Mouse (Mus musculus): ENCODE results near the gene Pbld2. TPM values are rescaled to one million over a fixed set of nuclear protein-coding genes. Genes with fewer than 3 reads are reported as not detected.
"Not testable (repeated sequence)": the region's sequence is repeated elsewhere in the genome, so short reads cannot be mapped to it uniquely, and the experiment has no call there.

Gene Pbld2
- polyA plus RNA-seq, 1 experiment from 2014 or later = 4.0 TPM

DNA sequence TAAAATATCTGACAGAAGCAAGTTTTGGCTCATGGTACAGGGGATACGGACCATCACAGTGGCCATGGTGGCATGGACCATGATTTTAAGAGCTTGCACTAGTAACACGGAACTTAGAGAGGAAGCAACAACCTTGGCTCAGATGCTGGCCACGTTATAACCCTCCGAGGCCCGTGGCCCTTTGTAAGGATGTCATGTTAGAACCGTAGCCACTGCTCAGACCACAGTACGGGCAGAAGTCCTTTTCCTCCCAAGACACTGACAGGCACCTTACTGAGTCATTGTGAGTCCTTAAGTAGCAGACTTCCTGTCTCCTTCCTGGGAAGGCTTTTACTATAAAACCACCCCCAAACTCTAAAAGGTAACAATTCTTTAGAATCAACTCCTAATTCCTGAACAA, 27.2 kb downstream of the Pbld2 start:
- Histone ChIP-seq H3K4me1 (no peaks in the 10 kb centered on the region), H3K9me3 (replicated peaks) (no peaks in the 10 kb centered on the region), H3K27me3 (no peaks in the 10 kb centered on the region), H3K9ac (no peak overlapping the region), H3K4me3 (replicated peaks) (no peak overlapping the region), H3K4me2 (no peak overlapping the region), H3K36me3 (no peaks in the 10 kb centered on the region), H3K27ac (no peak overlapping the region)
- no peak for ATAC-seq (replicated peaks; ENCODE audit: low FRiP score)
- WGBS = 71% methylated on average over 7 of the region's 7 CpGs

DNA sequence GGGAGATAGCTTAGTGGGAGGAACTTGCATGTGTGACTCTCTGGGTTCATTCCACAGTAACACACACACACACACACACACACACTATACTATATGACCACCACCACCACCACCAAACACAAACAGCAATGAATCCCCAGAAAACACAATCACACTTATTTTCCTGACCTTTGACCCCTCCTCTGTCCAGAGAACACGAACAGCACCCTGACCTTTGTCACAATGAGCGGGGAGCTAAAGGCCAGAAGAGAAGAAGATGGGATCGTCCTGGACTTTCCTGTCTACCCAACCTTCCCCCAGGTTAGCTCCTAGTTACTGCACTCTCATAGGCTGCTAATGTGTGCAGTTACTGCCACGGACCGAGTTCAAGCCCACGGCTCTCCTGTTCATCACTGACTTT, 27.9 kb downstream of the Pbld2 start:
- Histone ChIP-seq H3K4me1 (0 out of 2 replicates have a peak, but pooled peaks cover 3% of the 10 kb centered on the region), H3K4me3 (replicated peaks) (no peak overlapping the region), H3K9me3 (replicated peaks) (no peaks in the 10 kb centered on the region), H3K36me3 (no peaks in the 10 kb centered on the region), H3K9ac (no peak overlapping the region), H3K4me2 (no peak overlapping the region), H3K27ac (no peak overlapping the region), H3K27me3 (no peaks in the 10 kb centered on the region)
- ATAC-seq (replicated peaks; ENCODE audit: low FRiP score) = no peak
- 80% methylated on average over 6 of the region's 6 CpGs for WGBS

DNA sequence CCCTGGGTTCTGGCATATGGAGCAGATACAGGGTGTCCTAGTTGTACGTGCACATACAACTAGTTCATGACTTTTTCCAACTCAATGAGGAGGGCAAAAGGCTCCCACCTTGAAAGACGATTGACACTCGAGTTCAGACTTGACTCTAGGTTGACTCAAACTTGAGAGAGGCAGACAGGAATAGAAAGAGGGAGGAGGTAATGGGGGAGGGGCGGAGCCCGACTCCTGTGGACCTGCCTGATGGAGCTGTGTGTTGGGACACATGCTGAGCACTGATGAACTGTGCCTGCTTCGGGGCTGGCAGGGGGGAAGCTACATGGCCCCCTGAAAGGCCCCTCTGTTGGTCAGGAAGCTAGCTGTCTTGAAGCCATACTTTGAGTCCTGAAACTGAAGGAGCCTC, 28.9 kb downstream of the Pbld2 start:
- Histone ChIP-seq H3K36me3 (no peaks in the 10 kb centered on the region), H3K27ac (no peak overlapping the region), H3K4me3 (replicated peaks) (no peak overlapping the region), H3K9ac (no peak overlapping the region), H3K9me3 (replicated peaks) (no peaks in the 10 kb centered on the region), H3K27me3 (no peaks in the 10 kb centered on the region), H3K4me1 (0 out of 2 replicates have a peak, but pooled peaks cover 8% of the 10 kb centered on the region), H3K4me2 (no peak overlapping the region)
- ATAC-seq (replicated peaks; ENCODE audit: low FRiP score) = no peak
- 60% methylated on average over 6 of the region's 6 CpGs for WGBS

DNA sequence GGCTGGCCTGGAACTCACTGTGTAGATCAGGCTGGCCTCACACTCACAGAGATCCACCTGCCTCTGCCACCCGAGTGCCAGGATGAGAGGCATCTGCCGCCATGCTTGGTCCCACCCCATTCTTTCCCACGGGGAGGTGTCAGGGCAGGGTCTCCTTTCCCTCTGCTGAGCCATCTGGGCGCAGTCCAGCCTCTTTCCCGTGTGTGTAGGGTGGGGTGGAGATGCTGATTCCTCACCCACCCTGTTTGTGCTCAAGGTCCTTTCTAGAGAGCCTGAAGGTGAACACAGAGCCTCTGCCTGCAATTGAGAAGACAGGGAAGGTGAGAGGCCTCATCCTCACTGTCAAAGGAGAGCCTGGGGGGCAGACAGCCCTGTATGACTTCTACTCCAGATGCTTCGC, 30.0 kb downstream of the Pbld2 start:
- H3K27ac ChIP-seq; H3K9ac ChIP-seq; H3K4me3 ChIP-seq (replicated peaks); H3K9me3 ChIP-seq (replicated peaks); H3K27me3 ChIP-seq; ATAC-seq (replicated peaks; ENCODE audit: low FRiP score); H3K4me1 ChIP-seq; H3K36me3 ChIP-seq; H3K4me2 ChIP-seq: not testable (repeated sequence)
- 89% methylated on average over 6 of the region's 6 CpGs for WGBS

DNA sequence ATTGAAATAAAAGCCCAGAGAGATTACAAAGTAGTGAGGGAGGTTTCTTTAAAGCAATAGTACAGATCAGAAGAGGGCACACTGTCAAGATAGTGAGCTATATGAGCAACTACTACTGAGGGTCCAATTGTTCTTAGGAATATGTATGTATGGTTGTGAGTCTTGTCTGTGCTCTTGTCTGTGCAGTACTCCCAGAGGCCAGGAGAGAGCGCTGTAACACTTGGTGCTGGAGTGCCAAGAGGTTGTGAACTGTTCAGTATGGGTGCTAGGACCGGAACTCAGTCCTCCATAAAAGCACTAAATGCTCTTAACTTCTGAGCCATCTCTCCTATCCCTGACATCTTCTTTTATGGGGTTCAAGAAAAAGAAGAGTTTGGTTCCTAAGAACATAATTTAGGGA, 30.5 kb downstream of the Pbld2 start:
- WGBS = 71% methylated on average over 2 of the region's 2 CpGs
- no peaks in the 10 kb centered on the region for H3K27me3 ChIP-seq
- no peak overlapping the region for H3K4me3 ChIP-seq (replicated peaks)
- H3K27ac ChIP-seq = no peak overlapping the region
- H3K9ac ChIP-seq = no peak overlapping the region
- no peak for ATAC-seq (replicated peaks; ENCODE audit: low FRiP score)
- no peaks in the 10 kb centered on the region for H3K9me3 ChIP-seq (replicated peaks)
- 0 out of 2 replicates have a peak, but pooled peaks cover 8% of the 10 kb centered on the region for H3K4me1 ChIP-seq
- H3K36me3 ChIP-seq = no peaks in the 10 kb centered on the region
- no peak overlapping the region for H3K4me2 ChIP-seq

DNA sequence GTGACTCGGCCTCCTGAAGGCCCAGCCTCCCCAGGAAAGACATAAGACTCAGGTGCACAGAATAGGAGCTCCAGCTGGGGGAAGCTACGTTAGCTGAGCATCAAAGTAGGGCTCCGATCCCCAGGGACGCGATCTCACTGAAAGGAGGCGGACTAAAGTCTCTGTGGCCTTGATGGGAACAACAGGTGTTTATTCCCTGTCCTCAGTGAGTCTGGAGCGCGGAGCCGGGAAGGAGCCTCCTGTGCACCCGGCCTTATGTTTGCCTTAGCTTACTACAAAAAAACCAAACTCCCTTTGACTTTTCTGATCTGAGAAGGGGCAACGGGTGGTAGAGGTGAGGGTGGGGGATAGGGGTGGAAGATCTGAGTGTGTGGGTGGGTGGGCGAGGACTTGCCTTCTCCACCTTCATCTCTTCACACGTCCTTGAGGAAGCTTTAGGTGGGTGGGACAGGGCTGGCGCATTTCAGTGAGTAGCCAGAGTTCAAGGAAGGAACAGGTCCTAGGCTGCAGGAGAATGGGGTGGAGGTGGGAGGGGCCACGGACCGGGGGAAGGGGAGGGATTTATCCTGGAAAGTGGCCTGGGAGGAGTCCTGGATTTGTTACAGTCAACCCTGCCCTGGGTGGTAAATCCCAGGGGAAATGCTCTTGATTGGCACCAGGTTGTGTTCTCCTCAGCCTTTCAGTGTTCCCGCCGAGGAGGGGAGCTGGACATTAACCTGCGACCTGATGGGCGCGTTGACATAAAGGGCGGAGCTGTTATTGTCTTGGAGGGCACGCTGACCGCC, 33.0 kb downstream of the Pbld2 start:
- H3K4me3 ChIP-seq (replicated peaks) = no peak overlapping the region
- peak overlapping the region; percentile 32 for H3K4me2 ChIP-seq
- no peak overlapping the region for H3K9ac ChIP-seq
- 30% methylated on average over 24 of the region's 24 CpGs for WGBS
- H3K4me1 ChIP-seq = peaks cover 17% of the 10 kb centered on the region
- H3K9me3 ChIP-seq (replicated peaks) = no peaks in the 10 kb centered on the region
- no peaks in the 10 kb centered on the region for H3K27me3 ChIP-seq
- H3K27ac ChIP-seq = no peak overlapping the region
- H3K36me3 ChIP-seq = no peaks in the 10 kb centered on the region
- peak; percentile 81 for ATAC-seq (replicated peaks; ENCODE audit: low FRiP score)

DNA sequence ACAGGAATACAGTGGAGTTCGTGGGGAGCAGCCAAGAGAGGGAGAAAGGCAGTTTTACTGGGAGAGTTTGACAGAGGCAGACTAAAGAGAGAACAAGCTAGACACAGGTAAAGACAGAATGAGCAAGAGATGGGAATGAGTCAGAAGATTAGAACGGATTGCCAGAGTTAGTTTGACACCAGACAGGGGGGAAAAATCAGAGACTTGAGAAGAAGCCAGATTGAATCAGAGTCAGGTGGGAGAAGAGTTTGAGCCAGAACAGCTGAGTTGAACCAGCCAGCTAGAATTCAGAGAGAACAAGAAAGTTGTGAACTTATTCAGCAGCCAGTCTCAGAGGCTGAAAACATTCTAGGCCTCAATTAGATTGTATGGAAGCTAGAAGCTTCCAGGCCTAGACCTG, 35.7 kb downstream of the Pbld2 start, which contains the start of gene Pbld1:
Pbld1 (plus strand) TSS at position 301 of the 400 bp plus-strand sequence.
- H3K36me3 ChIP-seq = no peaks in the 10 kb centered on the region
- ATAC-seq (replicated peaks; ENCODE audit: low FRiP score) = no peak
- H3K4me2 ChIP-seq = no peak within 1 kb of the TSS
- no peak within 1 kb of the TSS for H3K9ac ChIP-seq
- H3K9me3 ChIP-seq (replicated peaks) = no peaks in the 10 kb centered on the region
- 73% methylated on average over 2 of the region's 2 CpGs for WGBS
- no peaks in the 10 kb centered on the region for H3K27me3 ChIP-seq
- H3K4me3 ChIP-seq (replicated peaks) = no peak within 1 kb of the TSS
- H3K27ac ChIP-seq = 0 out of 2 replicates have a peak within 1 kb of the TSS, but pooled peaks have one; percentile 32
- H3K4me1 ChIP-seq = peaks cover 17% of the 10 kb centered on the region

DNA sequence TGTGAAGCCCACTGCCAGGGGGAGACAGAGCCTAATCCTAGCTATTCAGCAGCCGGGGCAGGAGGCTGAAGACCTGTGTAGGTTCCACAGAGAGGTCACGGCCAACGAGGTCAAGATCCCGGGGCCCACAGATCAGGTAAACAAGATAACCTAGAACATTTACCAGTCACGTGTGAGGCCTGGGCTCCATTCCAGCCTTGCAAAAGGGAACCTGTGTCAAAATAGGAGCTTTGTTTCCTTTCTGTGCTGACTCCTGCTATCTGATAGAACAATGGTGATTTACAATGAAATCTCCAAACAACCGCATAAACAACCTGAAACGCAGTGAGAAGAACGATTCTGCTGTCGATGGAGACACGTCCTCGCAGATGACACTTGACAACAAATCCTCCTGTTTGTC, 36.3 kb downstream of the Pbld2 start:
- Histone ChIP-seq H3K4me3 (replicated peaks) (no peak overlapping the region), H3K9ac (no peak overlapping the region), H3K9me3 (replicated peaks) (no peaks in the 10 kb centered on the region), H3K27me3 (no peaks in the 10 kb centered on the region), H3K4me2 (no peak overlapping the region), H3K27ac (0 out of 2 replicates have a peak overlapping the region, but pooled peaks have one; percentile 32), H3K4me1 (peaks cover 17% of the 10 kb centered on the region), H3K36me3 (no peaks in the 10 kb centered on the region)
- no peak for ATAC-seq (replicated peaks; ENCODE audit: low FRiP score)
- WGBS = 37% methylated on average over 11 of the region's 11 CpGs

DNA sequence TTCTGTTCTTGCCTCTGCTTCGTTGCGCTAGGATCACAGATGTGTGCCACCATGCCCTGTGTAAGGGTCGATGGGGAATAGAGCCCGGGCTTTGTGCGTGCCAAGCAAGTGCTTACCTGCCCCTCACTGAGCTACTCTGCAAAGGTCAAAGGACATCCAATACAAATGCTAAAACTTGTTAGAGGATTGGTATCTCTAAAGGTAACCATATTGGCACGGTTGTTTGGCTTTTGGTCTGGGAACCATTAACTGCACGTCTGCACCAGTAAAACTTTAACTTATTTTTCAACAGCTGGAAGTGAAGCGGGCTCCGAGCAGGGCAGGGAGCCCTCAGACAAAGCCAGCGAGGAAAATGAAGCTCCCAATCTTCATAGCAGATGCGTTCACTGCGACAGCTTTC, 37.2 kb downstream of the Pbld2 start:
- ATAC-seq (replicated peaks; ENCODE audit: low FRiP score) = no peak
- H3K27me3 ChIP-seq = no peaks in the 10 kb centered on the region
- H3K4me3 ChIP-seq (replicated peaks) = no peak overlapping the region
- peaks cover 17% of the 10 kb centered on the region for H3K4me1 ChIP-seq
- 68% methylated on average over 12 of the region's 12 CpGs for WGBS
- H3K9me3 ChIP-seq (replicated peaks) = no peaks in the 10 kb centered on the region
- 0 out of 2 replicates have a peak overlapping the region, but pooled peaks have one; percentile 15 for H3K27ac ChIP-seq
- H3K9ac ChIP-seq = no peak overlapping the region
- H3K36me3 ChIP-seq = no peaks in the 10 kb centered on the region
- H3K4me2 ChIP-seq = 0 out of 2 replicates have a peak overlapping the region, but pooled peaks have one; percentile 5

DNA sequence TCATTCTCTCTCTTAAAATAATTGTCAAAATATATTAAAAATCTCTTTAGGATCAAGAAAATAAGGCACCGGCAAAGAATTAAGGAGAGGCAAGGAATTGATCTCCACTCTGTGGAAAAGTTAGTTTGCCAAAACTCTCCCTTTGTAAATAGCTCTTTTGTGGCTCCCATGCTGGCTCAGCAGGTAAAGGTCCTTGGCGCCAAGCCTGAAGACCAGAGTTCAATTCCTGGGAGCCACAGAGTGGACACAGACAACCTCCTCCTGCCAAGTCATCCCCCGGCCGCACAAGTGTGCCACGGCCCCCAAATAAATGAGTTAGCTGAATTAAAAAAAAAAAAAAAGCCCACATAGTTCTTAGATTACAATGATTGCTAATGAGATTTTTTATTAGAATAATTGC, 38.6 kb downstream of the Pbld2 start:
- ATAC-seq (replicated peaks; ENCODE audit: low FRiP score) = no peak
- H3K4me1 ChIP-seq = peaks cover 9% of the 10 kb centered on the region
- no peak overlapping the region for H3K4me3 ChIP-seq (replicated peaks)
- H3K9ac ChIP-seq = no peak overlapping the region
- no peaks in the 10 kb centered on the region for H3K9me3 ChIP-seq (replicated peaks)
- H3K27ac ChIP-seq = no peak overlapping the region
- no peaks in the 10 kb centered on the region for H3K27me3 ChIP-seq
- no peak overlapping the region for H3K4me2 ChIP-seq
- WGBS = 92% methylated on average over 5 of the region's 5 CpGs
- no peaks in the 10 kb centered on the region for H3K36me3 ChIP-seq

DNA sequence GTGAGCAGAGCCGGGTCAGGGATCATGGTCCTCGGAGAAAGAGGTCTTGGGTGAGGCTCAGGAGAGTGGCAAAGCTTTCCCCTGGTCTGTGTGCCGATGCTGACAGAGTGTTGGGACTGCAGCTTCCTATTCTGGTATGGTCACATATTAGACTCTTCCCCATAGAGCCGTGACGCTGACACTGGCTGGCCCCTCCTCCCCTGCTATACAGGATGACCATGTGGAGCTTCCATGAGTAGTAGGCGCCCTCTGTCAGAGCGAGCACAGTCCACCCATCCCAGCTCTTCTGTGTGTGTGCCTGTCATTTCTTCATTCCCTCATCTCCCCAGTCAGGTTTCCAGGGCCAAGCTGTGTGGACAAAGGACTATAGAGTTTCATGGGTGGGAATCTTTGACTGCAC, 39.2 kb downstream of the Pbld2 start:
- Histone ChIP-seq H3K4me1 (peaks cover 9% of the 10 kb centered on the region), H3K4me2 (no peak overlapping the region), H3K27me3 (no peaks in the 10 kb centered on the region), H3K27ac (no peak overlapping the region), H3K9me3 (replicated peaks) (no peaks in the 10 kb centered on the region), H3K4me3 (replicated peaks) (no peak overlapping the region), H3K36me3 (no peaks in the 10 kb centered on the region), H3K9ac (no peak overlapping the region)
- WGBS = 76% methylated on average over 7 of the region's 7 CpGs
- 0 out of 2 replicates have a peak, but pooled peaks have one; percentile 30 for ATAC-seq (replicated peaks; ENCODE audit: low FRiP score)

DNA sequence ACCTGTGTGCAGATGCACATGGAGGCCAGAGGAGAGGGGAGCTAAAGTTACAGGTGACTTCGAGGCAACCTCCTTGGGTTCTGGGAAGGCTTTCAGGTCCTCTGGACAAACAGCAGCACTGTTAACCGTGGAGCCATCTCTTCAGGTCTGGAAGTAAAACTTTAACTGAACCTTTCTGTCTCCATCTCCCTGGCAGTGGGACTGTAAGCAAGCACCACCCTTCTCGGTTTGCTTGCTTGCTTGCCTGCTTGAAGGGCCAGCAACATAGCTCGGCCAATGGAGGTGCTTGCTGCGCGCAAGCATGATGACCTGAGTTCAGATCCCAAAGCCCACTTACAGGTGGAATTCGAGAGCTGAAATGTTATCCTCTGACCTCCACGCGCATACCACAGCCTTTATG, 40.4 kb downstream of the Pbld2 start:
- Histone ChIP-seq H3K36me3 (no peaks in the 10 kb centered on the region), H3K4me3 (replicated peaks) (no peak overlapping the region), H3K9ac (no peak overlapping the region), H3K27ac (no peak overlapping the region), H3K4me1 (peaks cover 9% of the 10 kb centered on the region), H3K4me2 (no peak overlapping the region), H3K27me3 (no peaks in the 10 kb centered on the region), H3K9me3 (replicated peaks) (no peaks in the 10 kb centered on the region)
- 69% methylated on average over 9 of the region's 9 CpGs for WGBS
- ATAC-seq (replicated peaks; ENCODE audit: low FRiP score) = no peak

Data from kidney, embryonic 15.5 days (tissue).